Mouse (Mus musculus) adrenal gland, adult 10 weeks (tissue): Measurements from ENCODE around the gene Pisd. TPM values are rescaled to one million over a fixed set of nuclear protein-coding genes. Genes with fewer than 3 reads are reported as not detected.

Experiments
- polyA plus RNA-seq: library from polyadenylated mRNA; stranded (reverse); fragments of 350-450 nt; fragmentation: Illumina TruSeq; extraction: RNeasy Lipid Tissue Mini Kit (QIAGEN cat#74804); gene quantifications from one replicate; pipeline ENCODE4 v1.2.3, GENCODE M21; 2014; ENCODE audit warnings: low read depth, low replicate concordance

The Pisd gene
- 14.9 TPM for polyA plus RNA-seq

DNA sequence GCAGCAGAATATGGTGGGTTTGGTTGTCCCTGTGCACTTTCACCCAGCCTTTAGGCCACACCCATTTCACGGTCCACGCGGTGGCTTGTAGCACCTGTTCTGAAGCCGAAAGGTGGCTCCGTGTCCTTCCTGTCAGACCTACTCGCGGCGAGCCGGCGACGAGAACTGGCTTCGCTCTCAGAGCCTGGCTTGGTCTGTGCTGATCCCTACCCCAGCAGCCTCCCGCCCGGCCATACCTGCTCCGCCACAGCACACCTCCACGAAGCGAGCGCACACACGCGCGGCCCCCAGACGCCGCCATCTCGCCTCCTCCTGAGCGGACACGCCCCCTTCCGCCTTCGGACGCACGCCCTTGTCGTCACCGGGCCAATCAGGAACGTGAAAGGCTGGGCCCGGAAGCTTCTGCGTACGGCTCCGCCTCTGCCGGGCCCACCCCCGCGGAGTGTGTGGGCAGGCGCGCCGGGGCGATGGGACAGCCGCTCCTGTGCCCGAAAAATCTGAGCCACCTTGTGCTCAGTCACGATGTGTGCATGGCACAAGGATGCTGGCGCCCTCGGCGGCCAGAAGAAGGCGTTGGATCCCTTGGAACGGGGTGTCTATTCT lies at the start of gene Pisd:
Pisd (minus strand) TSS at position 334 of the 603 bp plus-strand sequence.

DNA sequence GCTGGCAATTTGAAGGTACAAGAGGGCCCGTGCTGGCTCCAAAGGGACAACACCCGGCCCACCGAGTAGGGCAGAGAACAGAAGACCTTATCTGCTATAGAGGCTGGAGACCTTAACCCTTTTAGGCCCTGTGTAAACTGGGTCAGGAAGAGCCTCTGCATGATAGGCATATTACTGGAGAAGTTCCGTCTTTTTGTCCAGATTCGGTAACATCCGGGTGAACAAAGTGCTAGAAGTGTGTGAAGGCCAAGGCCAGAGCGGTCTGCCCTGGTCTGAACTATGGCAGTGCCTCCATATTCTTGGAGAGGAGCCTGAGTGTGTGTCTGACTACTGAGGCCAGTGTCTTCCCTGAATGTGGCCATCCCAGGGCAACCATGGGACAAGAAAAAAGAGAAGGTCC lies 41.6 kb upstream of the Pisd start, which contains the start of gene Gm20671:
Gm20671 (minus strand) TSS at position 101 of the 400 bp plus-strand sequence.

Other genes starting within 250 kb of the Pisd start
- 165 TPM for gene Yes1, start 174.5 kb downstream of the Pisd start, polyA plus RNA-seq
- gene Gm20671, start 41.5 kb upstream of the Pisd start, polyA plus RNA-seq: not detected
- 22.9 TPM for gene Prr14l, start 68.6 kb upstream of the Pisd start, polyA plus RNA-seq
- 64.8 TPM for gene Depdc5, start 78.1 kb upstream of the Pisd start, polyA plus RNA-seq
- 505 TPM for gene Ywhah, start 233.2 kb upstream of the Pisd start, polyA plus RNA-seq